20 mouse cellular contexts compared by ENCODE assay signal in genomic region chr3:108358445-108358844, GRCm38 (mm10). TPM values are rescaled to one million over a fixed set of nuclear protein-coding genes. Genes with fewer than 3 reads are reported as not detected.
DNase-seq lines count a peak whose midpoint lies in the region; ATAC-seq lines count a peak whose summit lies in the region.
"Had no signal": no experiment of that assay in that cellular context is flagged by ENCODE, and none has a peak within 500 bp of the region (broad histone marks: within the 10 kb centered on the region; RNA-seq: fewer than 3 reads in every experiment).

No protein-coding gene starts in this region.

- ATAC-seq in forebrain, embryonic 14.5 days: peak; percentile 41; the same call in 1 of the 2 replicates
- ATAC-seq: intestine, embryonic 16.5 days had no signal

- H3K27ac ChIP-seq in forebrain, embryonic 14.5 days (ENCODE audit: low read depth, low read length): no peak overlapping the region; the same call in 1 of the 2 replicates
- no peak overlapping the region for H3K27ac ChIP-seq in forebrain, embryonic 10.5 days
- H3K27ac ChIP-seq: embryonic facial prominence, embryonic 10.5 days; hindbrain, embryonic 14.5 days; limb, embryonic 12.5 days; liver, embryonic 15.5 days; midbrain, embryonic 12.5 days had no signal

- H3K4me2 ChIP-seq in forebrain, embryonic 14.5 days (ENCODE audit: low read length): no peak overlapping the region
- H3K4me2 ChIP-seq: hindbrain, embryonic 14.5 days; limb, embryonic 12.5 days; liver, embryonic 15.5 days; midbrain, embryonic 12.5 days had no signal

- H3K9me3 ChIP-seq in forebrain, embryonic 14.5 days (replicated peaks; ENCODE audit: control insufficient read depth, low read length): no peaks in the 10 kb centered on the region
- H3K9me3 ChIP-seq in forebrain, embryonic 10.5 days: no peaks in the 10 kb centered on the region
- H3K9me3 ChIP-seq: embryonic facial prominence, embryonic 10.5 days; limb, embryonic 12.5 days; liver, embryonic 15.5 days; midbrain, embryonic 12.5 days had no signal

- peaks cover 4% of the 10 kb centered on the region; the same call in 1 of the 2 replicates for H3K4me1 ChIP-seq in forebrain, embryonic 14.5 days (ENCODE audit: control insufficient read depth, insufficient read depth, low read length)
- H3K4me1 ChIP-seq in forebrain, embryonic 10.5 days: peaks cover 29% of the 10 kb centered on the region

- 80% methylated on average over 6 of the region's 6 CpGs for WGBS in forebrain, embryonic 14.5 days
- 92% methylated on average over 6 of the region's 6 CpGs for WGBS in forebrain, embryonic 10.5 days

- H3K4me3 ChIP-seq in forebrain, embryonic 14.5 days (ENCODE audit: low read depth, low read length): no peak overlapping the region
- H3K4me3 ChIP-seq in forebrain, embryonic 10.5 days: no peak overlapping the region
- H3K4me3 ChIP-seq: embryonic facial prominence, embryonic 10.5 days; erythroblast, embryonic 14.5 days; limb, embryonic 12.5 days; liver, embryonic 15.5 days; midbrain, embryonic 12.5 days had no signal

- DNase-seq in forebrain, embryonic 14.5 days (ENCODE audit: low spot score): peak; percentile 62
- DNase-seq in forebrain, embryonic 10.5 days (ENCODE audit: extremely low spot score, low spot score): no peak
- DNase-seq in right cerebral cortex, adult 18-20 months: peak; percentile 81
- DNase-seq in right cerebral cortex, postnatal 4 days: no peak
- DNase-seq in layer of hippocampus, adult 9-11 months: peak; percentile 82
- DNase-seq in right cerebral cortex, postnatal 36 days (ENCODE audit: low spot score in 2 of 2): peak; percentile 51 to 69
- DNase-seq in thymus, postnatal 36 days: no peak
- DNase-seq in kidney, adult 9 months: no peak
- DNase-seq: adrenal gland, postnatal 25 days; gastrocnemius, postnatal 14 days; heart, postnatal 10 days; thymus, adult 18-20 months had no signal

- no peaks in the 10 kb centered on the region for H3K27me3 ChIP-seq in forebrain, embryonic 14.5 days (replicated peaks; ENCODE audit: control insufficient read depth, insufficient read depth, low read length)
- H3K27me3 ChIP-seq in forebrain, embryonic 10.5 days (ENCODE audit: poor library complexity, severe bottlenecking): no peaks in the 10 kb centered on the region
- H3K27me3 ChIP-seq: limb, embryonic 12.5 days; liver, embryonic 15.5 days; midbrain, embryonic 12.5 days had no signal

- H3K36me3 ChIP-seq in forebrain, embryonic 14.5 days (ENCODE audit: control insufficient read depth, insufficient read depth, low read length): peaks cover 50% of the 10 kb centered on the region
- H3K36me3 ChIP-seq in forebrain, embryonic 10.5 days (replicated peaks): peaks cover 47% of the 10 kb centered on the region

- H3K9ac ChIP-seq in forebrain, embryonic 14.5 days (ENCODE audit: low read length): no peak overlapping the region
- H3K9ac ChIP-seq: hindbrain, embryonic 14.5 days; limb, embryonic 12.5 days; liver, embryonic 15.5 days; midbrain, embryonic 12.5 days had no signal

RNA-seq across cellular contexts. Expression of gene Mybphl, which starts 6.3 kb away (rescaled TPM):
- polyA plus RNA-seq in forebrain, embryonic 14.5 days (2014; fragmentation: Nextera tagmentation; extraction: Ambion mirVana): not detected in 2 replicates
- polyA plus RNA-seq in forebrain, embryonic 10.5 days (2016; fragmentation: Nextera tagmentation; extraction: Ambion mirVana): not detected in 2 replicates
- polyA plus RNA-seq: erythroblast, embryonic 14.5 days; intestine, embryonic 16.5 days; large intestine, adult 2 months; limb, embryonic 12.5 days; midbrain, embryonic 12.5 days had no signal

RNA-seq across cellular contexts. Expression of gene Psrc1, which starts 25.2 kb away (rescaled TPM):
- polyA plus RNA-seq in forebrain, embryonic 14.5 days (2014; fragmentation: Nextera tagmentation; extraction: Ambion mirVana): 32.6 and 42.0 TPM in 2 replicates
- 115 and 117 TPM in 2 replicates for polyA plus RNA-seq in forebrain, embryonic 10.5 days (2016; fragmentation: Nextera tagmentation; extraction: Ambion mirVana)

RNA-seq across cellular contexts. Expression of gene Celsr2, which starts 56.9 kb away (rescaled TPM):
- 38.4 and 39.9 TPM in 2 replicates for polyA plus RNA-seq in forebrain, embryonic 14.5 days (2014; fragmentation: Nextera tagmentation; extraction: Ambion mirVana)
- polyA plus RNA-seq in forebrain, embryonic 10.5 days (2016; fragmentation: Nextera tagmentation; extraction: Ambion mirVana): 32.1 and 35.1 TPM in 2 replicates

Comparison
In these comparisons a context has a peak if more than half of its experiments do, and no peak if none do; other contexts are left out.
1. DNase-seq: peak in forebrain, embryonic 14.5 days (single experiment), right cerebral cortex, adult 18-20 months (single experiment), layer of hippocampus, adult 9-11 months (single experiment) and right cerebral cortex, postnatal 36 days (2 of 2); none in forebrain, embryonic 10.5 days (single experiment), right cerebral cortex, postnatal 4 days (single experiment), thymus, postnatal 36 days (0 of 2) and kidney, adult 9 months (single experiment).